ENCODE assay signal across 26 mouse cellular contexts in genomic region chr3:49278356-49278755, GRCm38 (mm10).
"Had no signal": no experiment of that assay in that cellular context is flagged by ENCODE, and none has a peak within 500 bp of the region (broad histone marks: within the 10 kb centered on the region; RNA-seq: fewer than 3 reads in every experiment).

No protein-coding gene starts in this region.

- H3K4me1 ChIP-seq: embryonic facial prominence, embryonic 10.5 days; embryonic facial prominence, embryonic 12.5 days; embryonic facial prominence, embryonic 15.5 days; forebrain, embryonic 12.5 days; forebrain, embryonic 15.5 days; heart, embryonic 10.5 days had no signal

- ATAC-seq: forebrain, embryonic 14.5 days; forebrain, embryonic 15.5 days; forebrain, embryonic 16.5 days; forebrain, postnatal 0 days had no signal

- H3K27me3 ChIP-seq: embryonic facial prominence, embryonic 12.5 days; embryonic facial prominence, embryonic 13.5 days; embryonic facial prominence, embryonic 15.5 days; forebrain, embryonic 12.5 days; forebrain, embryonic 15.5 days had no signal

- DNase-seq: cerebellum, adult 9-11 months; cerebellum, postnatal 10 days; cerebellum, postnatal 14 days; cerebellum, postnatal 25 days; cerebellum, postnatal 36 days; embryo, embryonic 11 days; forebrain, postnatal 0 days; gastrocnemius, adult 2 months; gastrocnemius, postnatal 10 days; gastrocnemius, postnatal 14 days; gastrocnemius, postnatal 25 days; gastrocnemius, postnatal 36 days; heart, adult 11 months; heart, adult 18-20 months; heart, adult 2 months had no signal

- H3K4me3 ChIP-seq: embryonic facial prominence, embryonic 10.5 days; embryonic facial prominence, embryonic 12.5 days; embryonic facial prominence, embryonic 13.5 days; embryonic facial prominence, embryonic 15.5 days; erythroblast, embryonic 14.5 days; forebrain, embryonic 10.5 days; forebrain, embryonic 12.5 days; forebrain, embryonic 15.5 days; gastrocnemius, adult 2 months; heart, adult 2 months; heart, embryonic 10.5 days had no signal

- H3K9ac ChIP-seq: embryonic facial prominence, embryonic 12.5 days; embryonic facial prominence, embryonic 13.5 days; embryonic facial prominence, embryonic 15.5 days; forebrain, embryonic 12.5 days; forebrain, embryonic 15.5 days; forebrain, postnatal 0 days had no signal

- H3K36me3 ChIP-seq: embryonic facial prominence, embryonic 10.5 days; embryonic facial prominence, embryonic 12.5 days; embryonic facial prominence, embryonic 13.5 days; embryonic facial prominence, embryonic 15.5 days; forebrain, embryonic 10.5 days; forebrain, embryonic 12.5 days; forebrain, embryonic 15.5 days; heart, embryonic 10.5 days had no signal

- H3K27ac ChIP-seq: embryonic facial prominence, embryonic 10.5 days; embryonic facial prominence, embryonic 12.5 days; embryonic facial prominence, embryonic 13.5 days; embryonic facial prominence, embryonic 15.5 days; forebrain, embryonic 10.5 days; forebrain, embryonic 12.5 days; forebrain, embryonic 15.5 days; gastrocnemius, adult 2 months; heart, adult 2 months; heart, embryonic 10.5 days had no signal

- H3K9me3 ChIP-seq: embryonic facial prominence, embryonic 10.5 days; embryonic facial prominence, embryonic 12.5 days; embryonic facial prominence, embryonic 13.5 days; embryonic facial prominence, embryonic 15.5 days; forebrain, embryonic 10.5 days; forebrain, embryonic 12.5 days; forebrain, embryonic 15.5 days; heart, embryonic 10.5 days had no signal

- H3K4me2 ChIP-seq: embryonic facial prominence, embryonic 12.5 days; embryonic facial prominence, embryonic 13.5 days; embryonic facial prominence, embryonic 15.5 days; forebrain, embryonic 12.5 days; forebrain, embryonic 15.5 days had no signal
